Mouse (Mus musculus): ENCODE results near the gene Arhgef1.

GRCm38 (mm10) chr7:24861913-24862312 is 40.8 kb upstream of the Arhgef1 start, which contains the start of gene Gm9844:
- TF ChIP-seq CTCF (IDR thresholded peaks at IDR 0.05; ENCODE audit: control insufficient read depth, insufficient read depth, insufficient replicate concordance, low read depth, low read length) (no peak), POLR2A (IDR thresholded peaks at IDR 0.05; ENCODE audit: control insufficient read depth, low read depth, low read length) (no peak)

Measured in testis, adult 2 months (tissue).